Mouse (Mus musculus): Measurements from ENCODE around the gene Epb41. TPM values are rescaled to one million over a fixed set of nuclear protein-coding genes. Genes with fewer than 3 reads are reported as not detected.

Epb41 gene
- polyA plus RNA-seq, 1 experiment, result 34.0 TPM

DNA sequence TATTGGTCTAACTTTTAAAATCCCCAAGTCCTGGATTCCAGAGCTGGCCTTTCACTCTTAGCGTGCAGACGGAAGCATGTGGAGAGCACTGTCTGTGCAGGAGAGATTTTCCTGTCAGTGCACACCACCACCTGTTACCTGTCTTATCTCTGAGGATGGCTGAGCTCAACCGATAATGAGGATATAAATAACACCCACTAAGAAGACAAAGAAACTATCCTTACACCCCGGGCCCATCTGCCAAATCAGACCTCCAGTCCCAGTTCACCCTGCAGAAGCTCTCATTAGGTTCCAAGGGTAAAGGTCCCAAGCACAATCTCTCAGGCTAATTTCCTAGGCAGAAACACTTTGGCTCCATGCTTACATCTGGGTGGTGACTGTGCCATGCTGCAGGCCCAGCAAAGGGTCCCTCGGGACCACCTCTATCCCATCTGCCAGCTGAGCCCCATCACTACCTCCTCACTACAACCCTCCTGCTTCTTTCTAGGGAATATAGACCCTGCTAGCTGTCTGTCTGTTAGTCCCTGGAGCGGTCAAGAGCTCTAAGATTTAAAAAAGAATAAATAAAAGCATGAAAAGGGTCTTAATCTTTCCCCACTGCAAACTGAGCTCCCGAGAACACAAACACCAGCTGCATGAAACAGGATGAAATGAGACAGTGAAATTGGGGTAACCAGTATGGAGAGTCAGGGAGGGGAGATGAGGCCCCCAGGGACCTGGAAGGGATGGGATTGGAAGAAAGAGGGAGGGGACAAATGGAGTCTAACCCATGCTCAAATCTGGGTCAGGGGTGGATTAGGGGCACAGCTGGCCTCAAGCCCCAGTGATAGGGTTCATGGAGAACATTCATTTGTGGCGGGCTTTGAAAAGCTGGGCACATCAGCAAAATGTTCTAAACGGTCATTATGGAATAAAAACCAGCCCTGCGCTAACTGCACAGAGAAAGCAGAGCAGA lies 23.5 kb downstream of the Epb41 start:
- no peak overlapping the region for H3K27ac ChIP-seq (ENCODE audit: insufficient read depth, low read length)
- no peak for TF ChIP-seq CTCF (IDR thresholded peaks at IDR 0.05; ENCODE audit: borderline replicate concordance, insufficient read depth, low read length)
- TF ChIP-seq POLR2A (IDR thresholded peaks at IDR 0.05; ENCODE audit: low read depth, low read length), result no peak
- H3K4me3 ChIP-seq (ENCODE audit: insufficient read depth, low read length), result no peak overlapping the region
- no peaks in the 10 kb centered on the region for H3K4me1 ChIP-seq (ENCODE audit: control insufficient read depth, insufficient read depth, low read length)

DNA sequence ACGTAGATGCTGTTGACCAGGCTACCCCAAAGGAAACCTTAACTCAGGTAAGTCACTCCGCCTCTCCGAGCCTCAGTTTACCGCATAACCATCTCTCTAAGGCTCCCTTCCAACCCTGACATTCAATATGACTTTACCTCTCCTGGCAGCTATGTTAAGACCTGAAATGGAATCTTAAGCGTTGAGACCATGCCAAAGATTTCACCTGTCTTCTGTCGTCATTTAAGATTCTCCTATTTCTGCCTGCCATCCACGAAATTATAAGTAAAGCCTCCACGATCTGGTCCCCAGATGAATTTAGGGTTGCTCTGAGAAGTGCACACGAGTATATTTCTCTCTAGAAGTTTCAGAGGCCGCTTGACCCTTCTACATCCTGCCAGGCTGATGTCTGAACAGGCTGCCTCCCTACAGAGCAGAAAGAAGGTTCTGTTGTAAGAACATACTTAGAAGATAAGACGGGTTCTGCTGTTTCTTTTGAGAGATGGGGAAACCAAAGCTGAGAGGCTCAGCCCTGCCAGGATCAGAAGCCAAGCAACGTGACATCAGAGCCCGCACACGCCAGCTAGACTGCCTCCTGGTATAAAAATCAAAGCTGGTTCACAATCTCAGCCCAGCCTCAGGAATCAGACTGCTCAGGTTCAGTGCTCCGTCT lies 25.4 kb downstream of the Epb41 start:
- H3K4me1 ChIP-seq (ENCODE audit: control insufficient read depth, insufficient read depth, low read length), result no peaks in the 10 kb centered on the region
- no peak for TF ChIP-seq POLR2A (IDR thresholded peaks at IDR 0.05; ENCODE audit: low read depth, low read length)
- TF ChIP-seq CTCF (IDR thresholded peaks at IDR 0.05; ENCODE audit: borderline replicate concordance, insufficient read depth, low read length), result no peak
- no peak overlapping the region for H3K27ac ChIP-seq (ENCODE audit: insufficient read depth, low read length)
- H3K4me3 ChIP-seq (ENCODE audit: insufficient read depth, low read length), result peak overlapping the region; percentile 50

DNA sequence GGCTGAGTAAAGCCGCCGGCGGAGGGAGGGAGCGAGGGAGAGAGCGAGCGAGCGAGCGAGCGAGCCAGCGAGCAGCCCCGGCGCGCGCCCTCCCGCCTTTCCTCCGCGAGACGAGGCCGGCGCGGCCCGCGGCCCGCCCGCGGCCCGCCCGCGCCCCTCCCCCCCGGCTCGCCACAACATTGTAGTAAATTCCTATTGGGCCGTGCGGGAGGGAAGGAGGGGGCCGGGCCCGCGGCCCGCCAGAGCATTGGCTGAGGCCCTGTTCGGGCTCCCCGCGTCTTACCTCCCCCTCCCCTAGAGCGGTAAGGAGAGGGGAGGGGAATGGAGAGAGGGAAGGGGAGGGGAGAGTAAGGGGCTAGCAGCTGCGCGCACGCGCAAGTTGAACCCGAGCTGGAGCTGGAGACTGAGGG lies 26.1 kb downstream of the Epb41 start:
- Histone ChIP-seq H3K4me1 (ENCODE audit: control insufficient read depth, insufficient read depth, low read length) (no peaks in the 10 kb centered on the region), H3K27ac (ENCODE audit: insufficient read depth, low read length) (no peak overlapping the region), H3K4me3 (ENCODE audit: insufficient read depth, low read length) (peak overlapping the region; percentile 70)
- no peak for TF ChIP-seq CTCF (IDR thresholded peaks at IDR 0.05; ENCODE audit: borderline replicate concordance, insufficient read depth, low read length)
- TF ChIP-seq POLR2A (IDR thresholded peaks at IDR 0.05; ENCODE audit: low read depth, low read length), result no peak; the same call in 1 of the 2 replicates

DNA sequence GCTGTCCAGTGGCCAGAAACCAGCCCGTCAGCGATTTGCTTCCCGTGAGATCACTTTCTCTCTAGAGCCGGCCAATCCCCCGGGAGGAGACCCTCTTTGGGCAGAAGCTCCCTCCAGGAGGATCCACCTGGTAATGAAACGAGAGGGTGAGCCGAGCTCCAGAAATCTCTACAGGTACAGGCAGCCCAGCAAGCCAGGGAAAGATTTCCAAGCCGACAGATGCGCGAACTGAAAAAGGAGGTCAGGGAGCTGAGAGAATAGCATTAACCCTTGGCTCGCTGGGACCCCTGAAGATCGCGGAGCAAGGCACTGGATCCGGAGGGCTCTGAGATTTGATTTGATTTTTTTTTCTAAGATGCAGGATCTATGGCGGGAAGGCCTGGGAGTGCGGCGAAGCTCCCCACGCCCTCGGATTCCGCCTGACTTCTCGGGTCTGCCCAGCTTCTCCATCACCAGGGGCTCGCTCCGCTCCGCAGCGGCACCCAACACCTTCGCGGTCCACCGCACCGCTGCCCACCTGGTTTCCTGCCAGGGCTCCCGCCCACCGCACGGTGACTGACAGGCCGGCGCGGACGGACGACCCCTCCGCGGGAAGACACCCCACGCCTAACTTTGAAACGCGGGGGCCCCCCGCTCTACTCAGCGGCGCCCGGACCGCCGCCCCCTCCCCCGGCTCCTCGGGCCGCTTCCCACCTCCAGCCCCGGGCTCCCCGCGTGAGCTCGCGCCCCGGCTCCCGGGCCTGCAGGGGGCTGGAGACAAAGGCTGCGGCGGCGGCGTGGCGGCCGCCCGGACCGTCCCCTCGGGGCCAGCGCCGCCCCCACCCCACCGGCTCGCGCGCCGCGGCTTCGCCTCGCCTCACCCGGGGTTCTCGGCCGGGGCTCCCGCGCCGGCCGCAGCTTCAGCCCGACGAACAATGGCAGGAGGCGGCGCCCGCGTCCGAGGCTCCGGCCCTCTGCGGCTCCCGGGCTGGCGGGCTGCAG lies 26.8 kb downstream of the Epb41 start:
- Histone ChIP-seq H3K4me3 (ENCODE audit: insufficient read depth, low read length) (peak overlapping the region; percentile 70), H3K4me1 (ENCODE audit: control insufficient read depth, insufficient read depth, low read length) (no peaks in the 10 kb centered on the region), H3K27ac (ENCODE audit: insufficient read depth, low read length) (no peak overlapping the region)
- TF ChIP-seq CTCF (IDR thresholded peaks at IDR 0.05; ENCODE audit: borderline replicate concordance, insufficient read depth, low read length), result no peak
- no peak for TF ChIP-seq POLR2A (IDR thresholded peaks at IDR 0.05; ENCODE audit: low read depth, low read length)

DNA sequence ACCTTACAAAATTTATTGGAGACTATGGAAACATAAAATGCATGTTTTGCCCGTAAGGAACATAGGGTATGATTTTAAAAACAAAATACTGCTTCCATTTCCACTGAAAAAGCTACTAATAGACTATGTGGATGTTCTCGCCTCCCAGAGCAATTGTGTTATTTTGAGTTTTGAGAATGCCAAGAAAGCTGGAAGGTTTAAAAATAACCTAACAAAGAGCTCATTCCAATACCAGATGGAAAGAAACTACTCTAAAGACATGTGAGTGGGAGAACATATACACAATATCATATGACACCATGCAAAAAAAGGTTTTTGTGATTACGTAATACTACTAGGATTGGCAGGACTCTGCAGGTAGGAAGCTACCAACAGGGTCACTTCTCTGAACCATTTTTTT lies 31.4 kb downstream of the Epb41 start:
- Histone ChIP-seq H3K4me1 (ENCODE audit: control insufficient read depth, insufficient read depth, low read length) (peaks cover 5% of the 10 kb centered on the region), H3K27ac (ENCODE audit: insufficient read depth, low read length) (no peak overlapping the region), H3K4me3 (ENCODE audit: insufficient read depth, low read length) (no peak overlapping the region)
- TF ChIP-seq CTCF (IDR thresholded peaks at IDR 0.05; ENCODE audit: borderline replicate concordance, insufficient read depth, low read length), result no peak
- TF ChIP-seq POLR2A (IDR thresholded peaks at IDR 0.05; ENCODE audit: low read depth, low read length), result no peak

DNA sequence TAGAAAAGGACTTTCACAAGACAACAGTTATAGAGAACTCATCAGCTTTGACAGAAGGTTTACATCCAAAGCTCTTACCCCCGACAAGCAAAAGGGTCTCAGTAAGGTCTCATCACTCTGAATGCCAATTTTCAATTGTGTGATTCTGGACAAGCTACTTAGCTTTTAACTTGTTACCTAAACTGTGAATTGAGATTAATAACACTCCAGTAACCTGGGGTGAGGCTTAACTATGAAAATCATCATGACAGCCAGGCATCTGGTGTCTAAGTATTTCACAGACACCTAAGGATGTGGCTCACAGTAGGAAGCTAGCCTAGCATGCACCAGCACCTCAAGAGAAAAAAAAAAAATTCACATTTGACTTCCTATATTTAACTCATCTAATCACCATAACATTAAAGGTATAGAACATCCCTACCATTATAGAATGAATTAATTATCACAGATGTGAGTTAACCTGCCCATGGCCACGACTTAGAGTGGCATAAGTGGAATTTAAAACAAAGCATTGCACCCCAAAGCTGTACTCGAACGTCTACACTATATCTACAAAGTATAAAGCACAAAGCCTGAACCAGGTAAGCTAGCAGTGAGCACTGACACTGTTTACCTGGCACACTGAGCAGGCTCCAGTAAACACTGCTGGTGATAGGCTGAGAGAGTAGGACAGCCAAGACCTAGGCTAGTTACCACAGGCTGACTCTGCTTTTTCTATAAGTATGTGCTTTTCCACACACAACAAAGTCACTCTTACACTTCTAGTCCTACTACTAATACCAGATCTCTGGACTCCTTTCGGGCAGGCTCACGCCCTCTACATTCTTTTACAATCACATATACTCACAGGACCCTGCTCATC lies 33.4 kb downstream of the Epb41 start:
- Histone ChIP-seq H3K27ac (ENCODE audit: insufficient read depth, low read length) (no peak overlapping the region), H3K4me1 (ENCODE audit: control insufficient read depth, insufficient read depth, low read length) (peaks cover 11% of the 10 kb centered on the region), H3K4me3 (ENCODE audit: insufficient read depth, low read length) (no peak overlapping the region)
- TF ChIP-seq CTCF (IDR thresholded peaks at IDR 0.05; ENCODE audit: borderline replicate concordance, insufficient read depth, low read length), result no peak
- no peak for TF ChIP-seq POLR2A (IDR thresholded peaks at IDR 0.05; ENCODE audit: low read depth, low read length)

DNA sequence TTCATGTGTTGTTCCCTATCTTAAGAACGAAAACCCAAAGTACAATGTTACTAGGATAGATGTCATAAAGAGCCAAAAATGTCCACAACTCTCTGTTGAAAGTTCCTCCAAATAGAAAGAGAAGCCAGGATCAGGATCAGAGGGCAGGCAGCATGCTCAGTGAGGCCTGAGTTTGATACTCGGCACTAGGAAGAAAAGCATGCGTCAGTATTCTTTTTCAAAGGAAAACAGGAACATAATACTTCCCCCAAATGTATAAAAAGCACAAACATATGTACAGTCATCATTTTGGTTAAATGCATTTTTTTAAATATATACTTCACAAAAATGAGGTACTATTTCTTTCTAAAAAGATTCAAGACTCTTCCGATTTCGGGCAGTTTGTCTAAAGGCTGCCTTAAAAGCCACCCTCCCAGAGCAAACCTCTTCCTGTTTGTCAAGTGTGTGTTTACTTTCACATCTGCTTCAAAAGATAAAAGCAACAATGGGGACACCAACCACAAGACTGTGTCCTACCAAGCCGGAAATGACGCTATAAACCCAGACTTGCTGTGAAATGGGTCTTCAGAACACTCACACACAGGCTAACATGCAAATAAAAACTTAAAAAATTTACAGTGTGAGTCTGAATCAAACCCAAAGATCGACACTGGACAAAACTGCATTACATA lies 35.0 kb downstream of the Epb41 start:
- no peak overlapping the region for H3K27ac ChIP-seq (ENCODE audit: insufficient read depth, low read length)
- TF ChIP-seq POLR2A (IDR thresholded peaks at IDR 0.05; ENCODE audit: low read depth, low read length), result no peak
- no peak for TF ChIP-seq CTCF (IDR thresholded peaks at IDR 0.05; ENCODE audit: borderline replicate concordance, insufficient read depth, low read length)
- no peak overlapping the region for H3K4me3 ChIP-seq (ENCODE audit: insufficient read depth, low read length)
- H3K4me1 ChIP-seq (ENCODE audit: control insufficient read depth, insufficient read depth, low read length), result peaks cover 14% of the 10 kb centered on the region

DNA sequence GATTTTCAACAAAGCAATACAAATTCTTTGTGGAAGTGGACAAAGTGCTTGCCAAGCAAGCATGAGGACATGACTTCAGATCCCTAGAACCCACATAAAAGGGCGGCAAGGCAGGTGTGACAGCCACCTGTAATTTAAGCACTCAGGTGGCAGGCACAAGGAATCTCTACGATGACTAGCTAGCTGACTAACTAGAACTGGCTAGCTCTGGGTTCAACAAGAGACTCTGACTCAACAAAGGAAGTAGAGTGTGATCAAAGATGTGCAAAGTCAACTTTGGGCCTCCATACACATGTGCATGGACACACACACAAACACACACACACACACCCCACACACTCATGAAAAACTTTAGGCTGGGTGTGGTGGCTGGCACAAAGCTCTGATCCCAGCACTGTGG lies 35.6 kb downstream of the Epb41 start:
- TF ChIP-seq POLR2A (IDR thresholded peaks at IDR 0.05; ENCODE audit: low read depth, low read length) (no peak), CTCF (IDR thresholded peaks at IDR 0.05; ENCODE audit: borderline replicate concordance, insufficient read depth, low read length) (no peak)
- no peak overlapping the region for H3K4me3 ChIP-seq (ENCODE audit: insufficient read depth, low read length)
- peaks cover 14% of the 10 kb centered on the region for H3K4me1 ChIP-seq (ENCODE audit: control insufficient read depth, insufficient read depth, low read length)
- no peak overlapping the region for H3K27ac ChIP-seq (ENCODE audit: insufficient read depth, low read length)

Measured in embryonic fibroblast, embryonic 13.5 days (primary cell).